Mouse (Mus musculus) stomach, postnatal 0 days (tissue): ENCODE results near the gene Itga1. TPM values are rescaled to one million over a fixed set of nuclear protein-coding genes. Genes with fewer than 3 reads are reported as not detected.

Experiments
- ATAC-seq: fragments of 200-750 bp; cut with Nextera tagmentation; 2 replicates; pipeline ENCODE4 v1.8.0; 2017; ENCODE audit not compliant: low FRiP score, low TSS enrichment
- DNase-seq: peaks from one replicate; pipeline ENCODE4 v3.0.0-alpha.2; 2016; ENCODE audit warnings: low spot score
- H3K27ac ChIP-seq: fragments of 300-500 bp; sonication (generic); replicated peaks from 2 replicates; pipeline ENCODE4 v1.5.1; 2014; ENCODE audit warnings: mild to moderate bottlenecking, control low read depth
- H3K27me3 ChIP-seq: fragments of 300-500 bp; sonication (generic); 2 replicates; pipeline ENCODE4 v1.6.1; 2014; ENCODE audit warnings: low read length; ENCODE audit not compliant: control insufficient read depth, insufficient read depth
- H3K36me3 ChIP-seq: fragments of 300-500 bp; sonication (generic); 2 replicates; pipeline ENCODE4 v1.6.1; 2014; ENCODE audit warnings: low read length, mixed read lengths; ENCODE audit not compliant: control insufficient read depth, insufficient read depth
- H3K4me1 ChIP-seq: fragments of 300-500 bp; sonication (generic); replicated peaks from 2 replicates; pipeline ENCODE4 v1.6.1; 2014; ENCODE audit warnings: antibody characterized with exemption; ENCODE audit not compliant: control insufficient read depth, insufficient read depth
- H3K4me2 ChIP-seq: fragments of 300-500 bp; sonication (generic); replicated peaks from 2 replicates; pipeline ENCODE4 v1.6.1; 2014; ENCODE audit warnings: low read depth, mild to moderate bottlenecking, control low read depth, moderate library complexity
- H3K4me3 ChIP-seq: fragments of 300-500 bp; sonication (generic); 2 replicates; pipeline ENCODE4 v1.5.1; 2014; ENCODE audit warnings: low read depth, low read length, control low read depth
- H3K9ac ChIP-seq: fragments of 300-500 bp; sonication (generic); 2 replicates; pipeline ENCODE4 v1.6.1; 2014; ENCODE audit warnings: mild to moderate bottlenecking, low read length, control low read depth, mixed read lengths
- H3K9me3 ChIP-seq: fragments of 300-500 bp; sonication (generic); 2 replicates; pipeline ENCODE4 v1.6.1; 2016; ENCODE audit warnings: low read length; ENCODE audit not compliant: control insufficient read depth
- CTCF ChIP-seq: IDR thresholded peaks from 2 replicates; pipeline ENCODE4 v1.5.1; 2016; ENCODE audit warnings: antibody characterized with exemption, low read depth, mild to moderate bottlenecking, moderate library complexity
- EP300 ChIP-seq: optimal IDR thresholded peaks from 2 replicates; pipeline ENCODE3; 2016; ENCODE audit warnings: antibody characterized with exemption
- WGBS: fragments of 180-500 bp; shearing (Covaris S2); extraction: QIAGEN DNeasy Blood & Tissue Kit; methylation state at CpG from one replicate; pipeline ENCODE4 v1.1.7; 2014; 5-methylcytosine and 5-hydroxymethylcytosine counted together
- polyA plus RNA-seq: library from polyadenylated mRNA; unstranded; fragments of >200 nt; fragmentation: Nextera tagmentation; extraction: Ambion mirVana; gene quantifications from 2 replicates; pipeline ENCODE4 v1.2.1, GENCODE M21; 2015

Gene Itga1
- polyA plus RNA-seq, 1 experiment from 2014 or later = 18.4 TPM

DNA sequence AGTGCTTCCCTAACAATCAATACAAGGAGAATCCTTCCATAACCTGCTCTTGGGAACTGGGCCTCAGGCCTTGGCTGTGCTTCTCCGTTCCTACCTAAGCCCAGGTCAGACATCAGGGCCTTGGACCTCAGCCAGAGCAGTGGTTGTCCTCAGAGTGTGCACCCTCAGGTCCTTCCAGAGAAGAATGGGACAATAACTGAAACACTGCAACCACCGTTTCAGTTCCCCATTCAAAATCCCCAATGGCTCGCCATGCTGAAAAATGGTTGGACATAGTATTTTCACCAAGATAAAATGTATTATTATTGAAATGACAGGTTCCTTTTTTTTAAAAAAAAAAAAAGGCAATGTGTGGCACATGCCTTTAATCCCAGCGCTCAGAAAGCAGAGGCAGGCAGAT is 81.0 kb downstream of the Itga1 start:
- H3K4me1 ChIP-seq = no peaks in the 10 kb centered on the region
- H3K9ac ChIP-seq = no peak overlapping the region
- DNase-seq = no peak
- ATAC-seq = no peak
- no peak overlapping the region for H3K27ac ChIP-seq
- WGBS = 91% methylated on average over 4 of the region's 4 CpGs
- no peaks in the 10 kb centered on the region for H3K36me3 ChIP-seq
- TF ChIP-seq CTCF (no peak), EP300 (no peak)
- no peak overlapping the region for H3K4me2 ChIP-seq
- H3K27me3 ChIP-seq = no peaks in the 10 kb centered on the region
- no peak overlapping the region for H3K4me3 ChIP-seq
- H3K9me3 ChIP-seq = no peaks in the 10 kb centered on the region

DNA sequence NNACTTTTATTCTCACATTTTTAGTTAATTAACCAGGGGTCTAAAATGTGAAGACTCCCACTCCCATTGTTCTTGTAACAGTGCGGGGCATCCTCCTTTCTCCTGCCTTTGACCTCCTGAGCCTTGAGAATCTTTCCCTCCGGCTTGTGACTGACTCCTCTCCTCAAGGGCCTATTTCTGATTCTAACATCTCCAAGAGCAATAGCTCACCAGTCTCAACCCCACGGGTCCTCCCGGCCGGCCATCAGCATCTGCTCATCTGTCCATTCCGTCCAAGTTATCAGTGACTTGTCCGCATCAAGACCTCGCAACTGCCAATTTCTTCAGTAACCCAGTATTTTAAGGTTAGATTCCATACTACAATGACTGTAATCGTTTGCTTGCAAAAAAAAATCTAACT is 84.2 kb downstream of the Itga1 start:
- no peaks in the 10 kb centered on the region for H3K4me1 ChIP-seq
- H3K4me2 ChIP-seq = no peak overlapping the region
- no peaks in the 10 kb centered on the region for H3K9me3 ChIP-seq
- DNase-seq (no peak), ATAC-seq (no peak)
- 93% methylated on average over 9 of the region's 9 CpGs for WGBS
- no peak for TF ChIP-seq EP300
- TF ChIP-seq CTCF = no peak
- H3K4me3 ChIP-seq = no peak overlapping the region
- no peaks in the 10 kb centered on the region for H3K36me3 ChIP-seq
- H3K9ac ChIP-seq = no peak overlapping the region
- no peaks in the 10 kb centered on the region for H3K27me3 ChIP-seq
- H3K27ac ChIP-seq = no peak overlapping the region

DNA sequence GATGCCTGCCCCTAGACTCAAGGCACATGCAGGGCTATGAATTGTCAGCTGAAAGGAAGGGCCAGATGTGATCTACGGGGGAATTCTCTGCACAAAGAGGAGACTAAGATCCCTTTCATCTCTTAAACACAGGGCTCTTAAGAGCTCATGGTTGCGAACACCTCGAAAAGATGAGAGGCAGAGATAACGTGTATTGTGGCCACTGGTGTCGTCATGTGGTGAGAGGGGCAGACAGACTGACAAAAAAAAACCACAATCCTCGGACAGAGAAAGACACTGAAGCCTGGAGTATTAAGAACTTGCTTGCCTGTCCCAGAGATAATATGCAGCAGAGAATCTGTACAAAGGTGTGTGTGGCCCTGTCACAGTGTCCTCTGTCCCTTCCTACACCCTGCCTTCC is 90.2 kb downstream of the Itga1 start:
- Histone ChIP-seq H3K36me3 (no peaks in the 10 kb centered on the region), H3K4me2 (no peak overlapping the region), H3K27me3 (no peaks in the 10 kb centered on the region), H3K4me1 (no peaks in the 10 kb centered on the region), H3K9me3 (no peaks in the 10 kb centered on the region), H3K4me3 (no peak overlapping the region), H3K27ac (no peak overlapping the region), H3K9ac (no peak overlapping the region)
- no peak for DNase-seq
- TF ChIP-seq EP300 (no peak), CTCF (no peak)
- 58% methylated on average over 6 of the region's 6 CpGs for WGBS
- ATAC-seq = no peak

DNA sequence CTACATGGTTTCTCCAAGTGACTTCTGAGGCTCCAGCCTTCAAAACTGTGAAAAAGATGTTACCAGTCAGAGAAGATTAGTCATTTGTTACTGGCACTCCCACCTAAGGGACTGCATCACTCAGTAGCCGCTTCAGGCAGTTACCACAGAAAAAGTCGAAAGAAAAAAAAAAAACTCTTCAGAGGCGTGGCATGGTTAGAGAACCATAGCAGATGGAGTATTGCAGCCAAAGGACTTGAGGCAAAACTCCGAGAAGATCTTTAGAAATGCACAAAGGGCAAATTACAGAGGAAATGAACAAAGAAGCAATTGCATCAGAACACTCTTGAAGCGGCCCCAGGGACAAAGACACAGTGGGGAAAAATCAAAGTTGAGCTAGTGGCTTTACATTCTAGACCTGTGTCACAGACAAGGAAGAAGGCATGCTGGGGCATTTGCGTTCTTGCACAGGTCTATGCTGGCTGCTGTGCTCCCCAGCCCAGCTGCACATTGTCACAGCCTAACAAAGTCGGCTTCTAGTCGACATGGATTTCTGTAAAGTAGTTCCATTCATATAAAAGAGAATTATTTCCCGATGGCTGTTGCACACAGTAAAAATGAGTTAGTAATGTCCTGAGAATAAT is 95.4 kb downstream of the Itga1 start:
- H3K4me3 ChIP-seq = no peak overlapping the region
- no peak for ATAC-seq
- H3K27ac ChIP-seq = 0 out of 2 replicates have a peak overlapping the region, but pooled peaks have one; percentile 24
- no peak for DNase-seq
- H3K4me1 ChIP-seq = no peaks in the 10 kb centered on the region
- no peak overlapping the region for H3K4me2 ChIP-seq
- H3K9ac ChIP-seq = no peak overlapping the region
- TF ChIP-seq CTCF (no peak), EP300 (no peak)
- H3K36me3 ChIP-seq = no peaks in the 10 kb centered on the region
- 34% methylated on average over 9 of the region's 9 CpGs for WGBS
- no peaks in the 10 kb centered on the region for H3K27me3 ChIP-seq
- no peaks in the 10 kb centered on the region for H3K9me3 ChIP-seq

DNA sequence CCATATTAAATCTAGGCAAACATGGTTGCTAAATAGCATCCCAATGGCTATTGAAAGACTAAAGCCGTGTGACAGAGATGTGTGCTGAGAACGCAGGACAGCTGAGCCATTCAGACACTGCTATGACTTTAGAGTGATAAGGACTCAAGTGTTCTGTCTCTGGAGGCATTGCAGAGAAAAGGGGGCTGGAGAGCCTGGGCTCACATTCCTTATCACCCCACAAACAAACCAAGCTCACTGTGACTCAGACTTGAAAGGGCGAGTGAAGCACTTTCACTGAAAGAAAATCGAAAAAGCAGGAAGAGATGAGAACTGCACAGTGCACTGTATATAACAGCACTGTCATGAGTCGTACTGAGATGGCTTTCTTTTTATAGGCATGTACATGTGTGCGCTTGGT is 96.4 kb downstream of the Itga1 start:
- no peak overlapping the region for H3K9ac ChIP-seq
- TF ChIP-seq CTCF (no peak), EP300 (no peak)
- WGBS = 56% methylated on average over 6 of the region's 6 CpGs
- H3K4me3 ChIP-seq = no peak overlapping the region
- no peak for DNase-seq
- ATAC-seq = no peak
- no peaks in the 10 kb centered on the region for H3K36me3 ChIP-seq
- no peaks in the 10 kb centered on the region for H3K27me3 ChIP-seq
- no peaks in the 10 kb centered on the region for H3K9me3 ChIP-seq
- no peak overlapping the region for H3K27ac ChIP-seq
- H3K4me2 ChIP-seq = no peak overlapping the region
- H3K4me1 ChIP-seq = no peaks in the 10 kb centered on the region

DNA sequence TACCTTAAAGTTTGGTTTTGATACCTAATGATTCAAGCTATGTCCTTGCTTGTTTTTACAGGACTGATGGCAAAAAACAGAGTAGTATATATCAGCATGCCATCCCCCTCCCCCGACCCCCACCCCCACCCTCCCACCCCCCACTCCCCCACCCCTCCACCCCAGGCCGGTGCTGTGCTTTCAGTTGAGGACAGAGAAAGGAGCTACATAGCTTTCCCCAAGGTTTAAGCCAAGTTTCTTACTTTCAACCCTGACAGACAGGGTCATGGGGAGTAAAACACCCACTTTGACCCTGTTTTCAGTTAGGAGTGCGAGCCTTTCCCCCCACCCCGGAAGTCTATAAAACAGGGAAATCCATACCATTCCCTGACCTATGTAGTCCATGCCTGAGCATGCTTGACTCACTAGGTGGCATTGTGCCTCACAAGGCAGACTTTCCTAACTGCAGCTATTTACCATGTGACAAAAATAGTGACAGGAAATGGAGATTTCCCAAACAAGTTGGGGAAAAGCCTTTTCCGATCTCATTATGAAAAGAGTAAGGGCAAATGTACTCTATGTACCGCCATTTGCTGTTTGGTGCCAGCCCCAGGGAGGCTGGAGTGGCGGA is 98.2 kb downstream of the Itga1 start:
- 40% methylated on average over 7 of the region's 7 CpGs for WGBS
- DNase-seq (no peak), ATAC-seq (no peak)
- Histone ChIP-seq H3K27me3 (no peaks in the 10 kb centered on the region), H3K36me3 (no peaks in the 10 kb centered on the region), H3K9me3 (no peaks in the 10 kb centered on the region), H3K9ac (no peak overlapping the region), H3K4me3 (no peak overlapping the region), H3K4me2 (no peak overlapping the region), H3K4me1 (no peaks in the 10 kb centered on the region), H3K27ac (no peak overlapping the region)
- TF ChIP-seq EP300 = no peak
- TF ChIP-seq CTCF = peak; percentile 65
